Mouse (Mus musculus) hindbrain, embryonic 11.5 days (tissue): ENCODE data around the gene Fcer2a. TPM values are rescaled to one million over a fixed set of nuclear protein-coding genes. Genes with fewer than 3 reads are reported as not detected.

ENCODE experiments used
- ATAC-seq: fragments of 200-750 bp; cut with Nextera tagmentation; 2 replicates; pipeline ENCODE4 v1.8.0; 2017; ENCODE audit warnings: mild to moderate bottlenecking, moderate TSS enrichment, moderate library complexity; ENCODE audit not compliant: low FRiP score
- DNase-seq: peaks from one replicate; pipeline ENCODE4 v3.0.0-alpha.2; 2015; ENCODE audit warnings: low spot score
- H3K27ac ChIP-seq: fragments of 300-500 bp; sonication (generic); 2 replicates; pipeline ENCODE4 v1.5.1; 2014; ENCODE audit warnings: mild to moderate bottlenecking, low read depth, low read length
- H3K27me3 ChIP-seq: fragments of 300-500 bp; sonication (generic); 2 replicates; pipeline ENCODE4 v1.6.1; 2014; ENCODE audit warnings: mild to moderate bottlenecking, low read length, moderate library complexity, mixed read lengths; ENCODE audit not compliant: control insufficient read depth, insufficient read depth
- H3K36me3 ChIP-seq: fragments of 300-500 bp; sonication (generic); 2 replicates; pipeline ENCODE4 v1.6.1; 2014; ENCODE audit warnings: mild to moderate bottlenecking, low read length, moderate library complexity, mixed read lengths; ENCODE audit not compliant: control insufficient read depth, insufficient read depth
- H3K4me1 ChIP-seq: fragments of 300-500 bp; sonication (generic); replicated peaks from 2 replicates; pipeline ENCODE4 v1.6.1; 2014; ENCODE audit warnings: low read length, mixed read lengths; ENCODE audit not compliant: control insufficient read depth, insufficient read depth
- H3K4me2 ChIP-seq: fragments of 300-500 bp; sonication (generic); replicated peaks from 2 replicates; pipeline ENCODE4 v1.6.1; 2014; ENCODE audit warnings: mild to moderate bottlenecking, low read depth, low read length
- H3K4me3 ChIP-seq: fragments of 300-500 bp; sonication (generic); 2 replicates; pipeline ENCODE4 v1.5.1; 2014; ENCODE audit warnings: low read depth, low read length
- H3K9ac ChIP-seq: fragments of 300-500 bp; sonication (generic); 2 replicates; pipeline ENCODE4 v1.6.1; 2014; ENCODE audit warnings: low read depth, low read length
- H3K9me3 ChIP-seq: fragments of 300-500 bp; sonication (generic); 2 replicates; pipeline ENCODE4 v1.6.1; 2016; ENCODE audit warnings: low read length; ENCODE audit not compliant: control insufficient read depth
- WGBS: fragments of 180-500 bp; shearing (Covaris S2); extraction: QIAGEN DNeasy Blood & Tissue Kit; methylation state at CpG from one replicate; pipeline ENCODE4 v1.1.7; 2014; 5-methylcytosine and 5-hydroxymethylcytosine counted together
- polyA plus RNA-seq: library from polyadenylated mRNA; unstranded; fragments of >200 nt; fragmentation: Nextera tagmentation; extraction: Ambion mirVana; gene quantifications from 2 replicates; pipeline ENCODE4 v1.2.1, GENCODE M21; 2014

Gene Fcer2a
- 0.15 and 0.49 TPM in 2 replicates for polyA plus RNA-seq

DNA sequence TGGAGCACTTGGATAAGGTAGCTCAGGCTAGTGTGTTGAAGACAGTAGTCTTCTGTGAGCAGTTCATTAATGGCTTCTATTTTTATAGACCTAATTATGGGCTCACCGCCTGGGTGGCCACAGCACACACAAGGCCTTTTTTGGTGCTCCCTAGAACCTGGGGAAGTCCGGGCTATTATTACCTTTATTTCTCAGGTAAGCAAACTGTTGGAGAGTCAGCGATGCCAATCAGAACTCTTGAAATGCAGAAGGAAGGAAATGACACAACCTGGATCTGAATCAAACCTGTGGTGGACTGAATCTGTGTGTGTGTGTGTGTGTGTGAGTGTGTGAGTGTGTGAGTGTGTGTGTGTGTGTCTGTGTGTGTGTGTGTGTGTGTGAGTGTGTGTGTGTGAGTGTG lies at the start of gene Fcer2a:
TSS of gene Fcer2a (minus strand) at position 55 of the 400 bp plus-strand sequence.
- Histone ChIP-seq H3K27ac (no peak within 1 kb of the TSS), H3K4me2 (no peak within 1 kb of the TSS), H3K9ac (no peak within 1 kb of the TSS), H3K36me3 (no peaks in the 10 kb centered on the region), H3K27me3 (no peaks in the 10 kb centered on the region), H3K9me3 (no peaks in the 10 kb centered on the region), H3K4me3 (no peak within 1 kb of the TSS), H3K4me1 (no peaks in the 10 kb centered on the region)
- 89% methylated on average over 3 of the region's 3 CpGs for WGBS
- ATAC-seq (no peak), DNase-seq (no peak)

DNA sequence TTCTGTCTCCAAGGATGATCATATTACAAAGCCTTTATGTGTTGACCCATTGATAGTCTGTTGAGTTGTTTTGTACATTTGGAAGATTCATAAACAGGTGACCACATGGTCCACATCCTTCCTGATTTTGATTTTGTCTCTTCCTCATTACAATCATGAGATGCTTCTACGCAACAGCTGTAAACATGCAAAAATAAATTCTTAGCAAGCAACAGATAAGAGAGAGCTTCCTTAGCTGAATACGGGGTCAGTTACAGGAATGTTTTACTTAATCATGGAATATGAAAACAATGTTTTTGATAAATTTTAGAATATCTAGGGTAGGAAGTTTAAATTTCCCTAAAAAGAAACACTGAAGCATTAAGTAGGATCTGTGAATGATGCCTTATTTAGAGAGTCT lies 43.0 kb upstream of the Fcer2a start:
- H3K9ac ChIP-seq = no peak overlapping the region
- WGBS = 88% methylated on average over 2 of the region's 2 CpGs
- DNase-seq = no peak

DNA sequence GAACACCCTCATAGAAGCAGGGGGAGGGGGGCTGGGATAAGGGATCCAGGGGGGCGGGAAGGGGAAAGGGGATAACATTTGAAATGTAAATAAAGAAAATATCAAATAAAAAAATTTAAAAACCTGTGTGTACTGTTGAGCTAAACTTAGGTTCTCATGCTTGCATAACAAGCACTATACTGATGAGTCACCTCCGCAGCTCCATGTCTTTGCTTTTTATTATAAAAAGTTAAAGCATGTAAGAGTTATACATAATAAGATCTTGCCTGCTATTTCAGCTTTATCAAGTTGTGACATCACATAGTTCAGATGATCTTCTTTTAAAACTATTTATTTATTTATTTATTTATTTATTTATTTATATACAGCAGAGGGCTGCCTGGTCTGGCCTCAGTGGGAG lies 41.6 kb upstream of the Fcer2a start:
- H3K27me3 ChIP-seq = no peaks in the 10 kb centered on the region
- H3K9ac ChIP-seq = no peak overlapping the region
- no peaks in the 10 kb centered on the region for H3K9me3 ChIP-seq
- no peak overlapping the region for H3K4me2 ChIP-seq
- no peaks in the 10 kb centered on the region for H3K36me3 ChIP-seq
- ATAC-seq = no peak
- 89% methylated on average over 2 of the region's 2 CpGs for WGBS
- DNase-seq = no peak
- no peak overlapping the region for H3K27ac ChIP-seq
- no peaks in the 10 kb centered on the region for H3K4me1 ChIP-seq
- no peak overlapping the region for H3K4me3 ChIP-seq

More for the DNA sequence above, 43.0 kb upstream of the Fcer2a start:
- no peaks in the 10 kb centered on the region for H3K4me1 ChIP-seq
- H3K4me2 ChIP-seq = no peak overlapping the region
- no peak overlapping the region for H3K4me3 ChIP-seq
- ATAC-seq = no peak
- H3K27me3 ChIP-seq = no peaks in the 10 kb centered on the region
- no peaks in the 10 kb centered on the region for H3K36me3 ChIP-seq
- H3K27ac ChIP-seq = no peak overlapping the region
- H3K9me3 ChIP-seq = no peaks in the 10 kb centered on the region; the same call in 1 of the 2 replicates

DNA sequence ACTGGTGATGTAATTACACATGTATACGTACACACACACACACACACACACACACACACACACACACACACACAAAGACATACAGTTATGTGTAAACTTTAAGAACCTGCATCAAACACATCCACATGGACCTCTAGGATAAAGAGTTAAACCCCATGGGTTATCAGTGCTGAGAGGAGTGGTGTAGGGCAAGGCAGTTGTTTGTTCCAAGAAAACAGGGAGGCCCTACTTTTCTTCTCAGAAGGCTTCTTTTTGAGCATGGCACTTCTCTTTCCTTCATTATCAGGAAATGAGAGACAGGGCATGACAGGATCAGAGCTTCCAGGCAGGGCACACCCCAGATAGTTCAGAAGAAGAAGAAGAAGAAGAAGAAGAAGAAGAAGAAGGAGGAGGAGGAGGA lies 40.1 kb upstream of the Fcer2a start:
- DNase-seq = no peak
- no peaks in the 10 kb centered on the region for H3K4me1 ChIP-seq
- WGBS = 65% methylated on average over 1 of the region's 1 CpGs
- ATAC-seq = no peak
- no peaks in the 10 kb centered on the region for H3K9me3 ChIP-seq
- no peaks in the 10 kb centered on the region for H3K27me3 ChIP-seq
- H3K36me3 ChIP-seq = no peaks in the 10 kb centered on the region
- no peak overlapping the region for H3K4me2 ChIP-seq
- H3K9ac ChIP-seq = no peak overlapping the region
- H3K4me3 ChIP-seq = no peak overlapping the region
- no peak overlapping the region for H3K27ac ChIP-seq

DNA sequence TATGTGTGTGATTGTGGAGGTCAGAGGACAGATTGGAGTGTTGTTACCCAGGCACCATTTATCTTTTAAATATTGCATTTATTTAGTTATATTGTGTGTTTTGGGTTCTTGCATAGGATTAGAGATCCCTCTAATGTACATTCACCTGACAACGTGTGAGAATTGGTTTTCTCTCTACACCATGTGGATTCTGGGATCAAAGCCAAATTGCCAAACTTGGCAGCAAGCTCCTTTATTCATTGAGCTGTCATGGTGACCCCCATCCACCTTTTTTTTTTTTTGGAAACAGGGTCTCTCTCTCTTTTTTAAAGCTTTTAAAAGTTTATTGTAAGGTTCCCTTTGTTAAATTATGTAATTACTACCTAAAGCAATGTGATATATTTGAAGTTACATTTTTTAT lies 27.1 kb upstream of the Fcer2a start:
- Histone ChIP-seq H3K4me1 (no peaks in the 10 kb centered on the region), H3K4me3 (no peak overlapping the region), H3K27ac (no peak overlapping the region), H3K27me3 (no peaks in the 10 kb centered on the region), H3K4me2 (no peak overlapping the region), H3K9ac (no peak overlapping the region), H3K9me3 (no peaks in the 10 kb centered on the region), H3K36me3 (no peaks in the 10 kb centered on the region)
- 68% methylated on average over 1 of the region's 1 CpGs for WGBS
- no peak for ATAC-seq
- no peak for DNase-seq

DNA sequence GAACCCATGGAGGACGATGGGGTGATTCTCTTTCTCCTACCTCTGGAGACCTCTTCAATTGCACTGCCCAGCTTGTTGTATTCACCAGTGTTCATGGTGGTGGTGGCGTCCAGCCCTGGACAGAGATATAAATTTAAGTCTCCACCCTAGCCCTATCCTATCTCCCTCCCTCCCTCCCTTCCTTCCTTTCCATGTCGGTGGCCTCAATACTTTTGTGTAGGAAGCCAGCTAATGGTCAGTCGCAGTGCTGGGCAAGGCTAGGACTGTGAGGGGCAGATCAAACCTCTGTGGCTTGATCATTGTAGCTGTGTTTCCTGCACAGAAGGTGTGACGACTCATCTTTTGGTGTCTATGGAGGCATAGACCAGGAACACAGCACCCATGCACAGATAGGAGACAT lies 26.6 kb upstream of the Fcer2a start, which contains the start of gene Clec4g:
TSS of gene Clec4g (minus strand) at position 101 of the 400 bp plus-strand sequence.
- Histone ChIP-seq H3K27ac (no peak within 1 kb of the TSS), H3K9me3 (no peaks in the 10 kb centered on the region), H3K4me3 (no peak within 1 kb of the TSS), H3K27me3 (no peaks in the 10 kb centered on the region), H3K36me3 (no peaks in the 10 kb centered on the region), H3K4me2 (no peak within 1 kb of the TSS), H3K9ac (no peak within 1 kb of the TSS), H3K4me1 (no peaks in the 10 kb centered on the region)
- DNase-seq (no peak), ATAC-seq (no peak)
- WGBS = 77% methylated on average over 5 of the region's 5 CpGs

DNA sequence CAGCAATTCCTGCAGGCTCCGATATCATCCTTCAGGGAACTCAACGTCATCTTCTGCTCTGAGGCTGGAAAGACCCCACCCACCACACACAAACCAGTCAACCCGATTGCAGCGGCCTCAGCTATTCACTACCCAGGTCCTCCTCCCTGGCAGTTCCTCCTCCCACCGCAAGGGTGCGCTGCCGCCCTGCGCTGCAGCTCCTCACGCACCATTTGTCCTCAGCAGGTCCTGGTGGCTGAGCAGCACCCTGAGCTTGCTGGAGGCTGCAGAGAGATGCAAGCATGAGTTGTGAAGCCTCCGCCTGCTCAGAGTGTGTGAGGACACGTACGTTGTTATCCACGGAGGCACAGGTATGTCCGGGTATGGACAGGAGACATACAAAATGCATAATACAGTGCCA lies 24.6 kb upstream of the Fcer2a start:
- Histone ChIP-seq H3K4me3 (no peak overlapping the region), H3K9me3 (no peaks in the 10 kb centered on the region), H3K4me1 (no peaks in the 10 kb centered on the region), H3K27ac (no peak overlapping the region), H3K9ac (no peak overlapping the region), H3K36me3 (no peaks in the 10 kb centered on the region), H3K4me2 (no peak overlapping the region), H3K27me3 (no peaks in the 10 kb centered on the region)
- ATAC-seq (peak; percentile 73), DNase-seq (peak; percentile 70)
- WGBS = 18% methylated on average over 14 of the region's 14 CpGs

DNA sequence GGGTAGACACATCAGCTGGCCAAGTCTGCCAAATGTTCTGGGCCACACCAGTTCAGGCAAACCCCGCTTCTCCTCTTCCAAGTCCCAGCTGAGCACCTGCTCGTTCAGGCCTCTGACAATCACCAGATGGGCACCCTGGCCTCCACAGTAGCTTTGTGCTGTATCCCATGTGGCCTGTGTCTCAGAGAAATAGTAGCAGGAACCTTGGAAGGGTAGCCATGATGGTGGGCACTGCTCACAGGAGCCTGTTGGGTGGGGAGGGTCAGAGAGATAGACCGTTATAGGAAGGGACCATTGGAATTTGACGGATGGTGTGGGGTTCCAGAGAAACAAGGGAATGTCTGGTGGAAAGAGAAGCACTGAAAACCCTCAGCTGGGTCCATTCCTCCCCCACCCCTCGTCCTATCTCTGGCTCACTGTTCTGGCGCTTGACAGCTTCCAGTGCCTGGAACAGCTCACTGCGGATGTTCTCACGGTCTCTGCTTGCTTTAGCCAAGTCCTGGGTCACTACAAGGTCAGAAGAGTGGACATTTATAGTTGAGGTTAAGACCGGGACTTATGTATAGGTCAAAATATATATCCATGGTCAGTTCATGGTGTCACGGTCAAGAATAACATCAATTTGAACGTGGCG lies 23.5 kb upstream of the Fcer2a start:
- H3K9me3 ChIP-seq = no peaks in the 10 kb centered on the region
- H3K4me3 ChIP-seq = no peak overlapping the region
- ATAC-seq = no peak
- H3K36me3 ChIP-seq = no peaks in the 10 kb centered on the region
- no peak for DNase-seq
- WGBS = 88% methylated on average over 12 of the region's 12 CpGs
- no peak overlapping the region for H3K27ac ChIP-seq
- H3K4me2 ChIP-seq = no peak overlapping the region
- H3K9ac ChIP-seq = no peak overlapping the region
- no peaks in the 10 kb centered on the region for H3K4me1 ChIP-seq
- no peaks in the 10 kb centered on the region for H3K27me3 ChIP-seq

DNA sequence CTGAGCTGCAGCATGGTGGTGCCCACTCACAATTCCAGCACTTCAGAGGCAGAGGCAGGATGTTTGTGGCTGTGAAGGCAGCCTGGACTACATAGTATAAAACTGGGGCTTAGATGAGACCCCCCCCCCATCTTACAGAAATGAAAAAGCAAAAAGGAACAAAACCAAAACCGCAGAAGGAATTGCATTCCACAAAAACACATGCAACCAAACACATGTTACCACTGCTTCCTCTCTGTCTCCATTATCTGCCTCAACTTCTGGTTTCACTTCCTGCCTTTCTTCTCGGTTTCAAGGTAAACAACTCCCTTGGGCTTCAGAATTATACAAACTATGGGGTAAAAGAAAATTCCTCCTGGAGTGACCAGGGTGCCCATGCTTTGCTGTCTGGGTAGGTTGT lies 17.7 kb upstream of the Fcer2a start:
- Histone ChIP-seq H3K9me3 (no peaks in the 10 kb centered on the region), H3K4me2 (no peak overlapping the region), H3K9ac (no peak overlapping the region), H3K27me3 (no peaks in the 10 kb centered on the region), H3K4me1 (no peaks in the 10 kb centered on the region), H3K4me3 (no peak overlapping the region), H3K27ac (no peak overlapping the region), H3K36me3 (no peaks in the 10 kb centered on the region)
- DNase-seq (no peak), ATAC-seq (no peak)
- 71% methylated on average over 2 of the region's 2 CpGs for WGBS
